Mouse (Mus musculus) stomach, postnatal 0 days (tissue): ENCODE results near the gene H2al1c. TPM values are rescaled to one million over a fixed set of nuclear protein-coding genes. Genes with fewer than 3 reads are reported as not detected.
"Not testable (repeated sequence)": the region's sequence is repeated elsewhere in the genome, so short reads cannot be mapped to it uniquely, and the experiment has no call there.

ENCODE experiments used
- ATAC-seq: fragments of 200-750 bp; cut with Nextera tagmentation; 2 replicates; pipeline ENCODE4 v1.8.0; 2017; ENCODE audit not compliant: low FRiP score, low TSS enrichment
- DNase-seq: peaks from one replicate; pipeline ENCODE4 v3.0.0-alpha.2; 2016; ENCODE audit warnings: low spot score
- H3K27ac ChIP-seq: fragments of 300-500 bp; sonication (generic); replicated peaks from 2 replicates; pipeline ENCODE4 v1.5.1; 2014; ENCODE audit warnings: mild to moderate bottlenecking, control low read depth
- H3K27me3 ChIP-seq: fragments of 300-500 bp; sonication (generic); 2 replicates; pipeline ENCODE4 v1.6.1; 2014; ENCODE audit warnings: low read length; ENCODE audit not compliant: control insufficient read depth, insufficient read depth
- H3K36me3 ChIP-seq: fragments of 300-500 bp; sonication (generic); 2 replicates; pipeline ENCODE4 v1.6.1; 2014; ENCODE audit warnings: low read length, mixed read lengths; ENCODE audit not compliant: control insufficient read depth, insufficient read depth
- H3K4me1 ChIP-seq: fragments of 300-500 bp; sonication (generic); replicated peaks from 2 replicates; pipeline ENCODE4 v1.6.1; 2014; ENCODE audit warnings: antibody characterized with exemption; ENCODE audit not compliant: control insufficient read depth, insufficient read depth
- H3K4me2 ChIP-seq: fragments of 300-500 bp; sonication (generic); replicated peaks from 2 replicates; pipeline ENCODE4 v1.6.1; 2014; ENCODE audit warnings: low read depth, mild to moderate bottlenecking, control low read depth, moderate library complexity
- H3K4me3 ChIP-seq: fragments of 300-500 bp; sonication (generic); 2 replicates; pipeline ENCODE4 v1.5.1; 2014; ENCODE audit warnings: low read depth, low read length, control low read depth
- H3K9ac ChIP-seq: fragments of 300-500 bp; sonication (generic); 2 replicates; pipeline ENCODE4 v1.6.1; 2014; ENCODE audit warnings: mild to moderate bottlenecking, low read length, control low read depth, mixed read lengths
- H3K9me3 ChIP-seq: fragments of 300-500 bp; sonication (generic); 2 replicates; pipeline ENCODE4 v1.6.1; 2016; ENCODE audit warnings: low read length; ENCODE audit not compliant: control insufficient read depth
- CTCF ChIP-seq: IDR thresholded peaks from 2 replicates; pipeline ENCODE4 v1.5.1; 2016; ENCODE audit warnings: antibody characterized with exemption, low read depth, mild to moderate bottlenecking, moderate library complexity
- EP300 ChIP-seq: optimal IDR thresholded peaks from 2 replicates; pipeline ENCODE3; 2016; ENCODE audit warnings: antibody characterized with exemption
- WGBS: fragments of 180-500 bp; shearing (Covaris S2); extraction: QIAGEN DNeasy Blood & Tissue Kit; methylation state at CpG from one replicate; pipeline ENCODE4 v1.1.7; 2014; 5-methylcytosine and 5-hydroxymethylcytosine counted together
- polyA plus RNA-seq: library from polyadenylated mRNA; unstranded; fragments of >200 nt; fragmentation: Nextera tagmentation; extraction: Ambion mirVana; gene quantifications from 2 replicates; pipeline ENCODE4 v1.2.1, GENCODE M21; 2015

H2al1c gene
- polyA plus RNA-seq, 1 experiment from 2014 or later, result not detected

DNA sequence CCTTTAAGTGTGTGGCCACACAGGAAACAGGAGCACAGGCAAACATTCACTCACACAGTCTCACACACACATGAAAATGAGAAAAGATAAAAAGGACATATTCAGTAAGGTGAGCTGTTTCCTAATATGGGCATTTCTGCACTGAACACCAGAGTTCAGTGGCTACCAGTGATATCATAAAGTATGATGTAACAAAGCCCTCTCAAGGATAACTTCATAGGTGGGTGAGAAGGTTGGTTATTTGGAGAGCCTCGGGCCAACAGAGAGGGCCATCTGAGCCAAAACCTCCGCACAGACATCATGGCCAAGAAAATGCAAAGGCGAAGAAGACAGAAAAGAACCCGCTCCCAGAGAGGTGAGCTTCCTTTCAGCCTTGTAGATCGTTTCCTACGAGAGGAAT is 15.7 kb downstream of the H2al1c start, which contains the start of gene H2al1h:
H2al1h (plus strand) TSS at position 301 of the 400 bp plus-strand sequence.
- H3K4me1 ChIP-seq, ATAC-seq, H3K9me3 ChIP-seq, H3K36me3 ChIP-seq, H3K9ac ChIP-seq, H3K4me3 ChIP-seq, H3K27ac ChIP-seq, DNase-seq, H3K27me3 ChIP-seq, H3K4me2 ChIP-seq: not testable (repeated sequence)
- WGBS, result no CpG with 5 or more reads among the region's 6 CpGs

- not testable (repeated sequence) for H3K4me1 ChIP-seq
Measured at GRCm38 (mm10) chrX:11324359-11324758, 18.9 kb downstream of the H2al1c start, which contains the start of gene H2al1i. Gene H2al1i (plus strand): TSS chrX:11324659.

GRCm38 (mm10) chrX:11327522-11327921 is 22.1 kb downstream of the H2al1c start, which contains the start of gene H2al1j:
Gene H2al1j (plus strand): TSS chrX:11327822.
- 91% methylated on average over 2 of the region's 2 CpGs for WGBS
- DNase-seq, H3K27me3 ChIP-seq, H3K36me3 ChIP-seq, H3K4me2 ChIP-seq, H3K9me3 ChIP-seq, H3K4me1 ChIP-seq, H3K27ac ChIP-seq, H3K4me3 ChIP-seq, ATAC-seq, H3K9ac ChIP-seq: not testable (repeated sequence)

More at GRCm38 (mm10) chrX:11324359-11324758, 18.9 kb downstream of the H2al1c start, which contains the start of gene H2al1i:
- ATAC-seq, H3K36me3 ChIP-seq, H3K9ac ChIP-seq, H3K4me2 ChIP-seq, H3K4me3 ChIP-seq, H3K27me3 ChIP-seq, H3K9me3 ChIP-seq, H3K27ac ChIP-seq, DNase-seq: not testable (repeated sequence)
- 100% methylated on average over 3 of the region's 5 CpGs for WGBS

DNA sequence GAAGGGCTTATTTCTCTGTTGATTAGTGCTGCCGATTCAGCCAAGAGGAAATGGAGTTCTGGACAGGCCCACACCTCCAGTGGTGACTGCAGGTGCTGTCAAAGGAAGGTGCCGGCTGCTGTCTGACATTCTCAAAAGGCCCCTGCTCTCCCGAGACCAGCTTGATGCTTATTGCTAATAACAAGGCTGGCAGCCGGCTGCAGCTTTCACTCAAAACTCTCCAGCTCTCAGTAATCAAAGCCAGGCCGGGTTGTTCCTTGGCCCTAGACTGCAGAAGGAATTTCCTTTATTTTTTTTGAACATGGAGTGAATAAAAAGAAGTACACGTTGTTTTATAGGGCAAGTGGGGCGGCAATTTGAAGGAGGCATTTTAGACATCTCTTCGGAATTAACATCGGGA is 40.3 kb downstream of the H2al1c start:
- H3K4me2 ChIP-seq, result no peak overlapping the region
- no peaks in the 10 kb centered on the region for H3K9me3 ChIP-seq
- ATAC-seq (no peak), DNase-seq (no peak)
- H3K4me1 ChIP-seq, result no peaks in the 10 kb centered on the region
- no peak overlapping the region for H3K9ac ChIP-seq
- no peaks in the 10 kb centered on the region for H3K36me3 ChIP-seq
- WGBS, result 65% methylated on average over 9 of the region's 9 CpGs
- H3K27me3 ChIP-seq, result no peaks in the 10 kb centered on the region
- no peak overlapping the region for H3K27ac ChIP-seq
- TF ChIP-seq EP300 (no peak), CTCF (no peak)
- H3K4me3 ChIP-seq, result no peak overlapping the region

DNA sequence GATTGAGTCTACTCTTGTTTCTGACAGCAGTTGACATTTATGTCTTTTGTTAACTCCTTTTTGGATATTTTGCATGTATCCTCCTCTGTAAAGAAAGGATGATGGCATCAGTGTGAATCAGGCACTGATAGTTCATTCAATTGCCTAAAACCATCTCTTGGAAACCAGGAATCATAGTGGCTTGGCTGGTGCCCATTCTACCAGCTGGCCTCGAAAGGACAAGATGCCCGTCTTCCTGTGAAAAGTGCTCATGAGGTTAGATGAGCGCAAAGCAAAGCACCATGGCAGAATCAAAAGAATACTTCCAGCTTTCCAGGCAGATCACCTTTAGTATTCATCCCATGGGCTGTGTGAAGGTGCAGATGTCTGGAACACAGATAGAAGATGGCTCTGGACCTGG is 41.3 kb downstream of the H2al1c start:
- Histone ChIP-seq H3K4me1 (no peaks in the 10 kb centered on the region), H3K9ac (no peak overlapping the region), H3K4me2 (no peak overlapping the region), H3K4me3 (no peak overlapping the region), H3K27me3 (no peaks in the 10 kb centered on the region), H3K36me3 (no peaks in the 10 kb centered on the region), H3K27ac (no peak overlapping the region), H3K9me3 (no peaks in the 10 kb centered on the region)
- DNase-seq (no peak), ATAC-seq (no peak)
- no peak for TF ChIP-seq EP300
- TF ChIP-seq CTCF, result no peak
- WGBS, result 92% methylated on average over 3 of the region's 3 CpGs

Other genes starting within 250 kb of the H2al1c start
- gene H2al1a, start 6.4 kb upstream of the H2al1c start, polyA plus RNA-seq, result not detected in 2 replicates
- not detected in 2 replicates for gene H2al1b, start 3.2 kb upstream of the H2al1c start, polyA plus RNA-seq
- gene H2al1d, start 3.2 kb downstream of the H2al1c start, polyA plus RNA-seq, result not detected in 2 replicates
- not detected in 2 replicates for gene H2al1e, start 6.3 kb downstream of the H2al1c start, polyA plus RNA-seq
- gene H2al1f, start 9.5 kb downstream of the H2al1c start, polyA plus RNA-seq, result not detected in 2 replicates
- gene H2al1g, start 12.6 kb downstream of the H2al1c start, polyA plus RNA-seq, result not detected in 2 replicates
- gene H2al1h, start 15.8 kb downstream of the H2al1c start, polyA plus RNA-seq, result not detected in 2 replicates
- gene H2al1i, start 19.0 kb downstream of the H2al1c start, polyA plus RNA-seq, result not detected in 2 replicates
- not detected in 2 replicates for gene H2al1j, start 22.2 kb downstream of the H2al1c start, polyA plus RNA-seq